Mouse (Mus musculus) myocyte (in vitro differentiated cells): ENCODE measurements at regions not wholly inside any gene's neighbourhood (a gene's known extent, or its start where the extent isn't known, plus 50 kb on each side); places are given as distances from the start of the nearest gene placed in this dataset.

Experiments
- H3K27me3 ChIP-seq: one replicate; pipeline ENCODE4 v1.6.1; 2011; ENCODE audit not compliant: control insufficient read depth, insufficient read depth, insufficient read length
- H3K36me3 ChIP-seq: one replicate; pipeline ENCODE4 v1.6.1; 2011; ENCODE audit not compliant: control insufficient read depth, insufficient read depth
- H3K4me2 ChIP-seq: one replicate; pipeline ENCODE4 v1.6.1; 2011; ENCODE audit warnings: low read depth, control low read depth
- H3K4me3 ChIP-seq: one replicate; pipeline ENCODE4 v1.5.1; 2011; ENCODE audit warnings: mild to moderate bottlenecking, control low read depth, moderate library complexity
- H3K79me2 ChIP-seq: one replicate; pipeline ENCODE4 v1.6.1; 2011; ENCODE audit not compliant: control insufficient read depth, insufficient read depth
- H3ac ChIP-seq: one replicate; pipeline ENCODE4 v1.6.1; 2011; ENCODE audit not compliant: control insufficient read depth, insufficient read length
- CEBPB ChIP-seq: IDR thresholded peaks from 2 replicates; pipeline ENCODE4 v1.6.1; 2011; ENCODE audit warnings: mild to moderate bottlenecking, moderate library complexity; ENCODE audit not compliant: poor library complexity, insufficient read depth, severe bottlenecking
- E2F4 ChIP-seq: IDR thresholded peaks from one replicate; pipeline ENCODE4 v1.6.1; 2011; ENCODE audit warnings: mild to moderate bottlenecking, control low read depth, moderate library complexity; ENCODE audit not compliant: insufficient read depth
- MAX ChIP-seq: IDR thresholded peaks from one replicate; pipeline ENCODE4 v1.6.1; 2011; ENCODE audit warnings: low read depth, mild to moderate bottlenecking, control low read depth
- MYOD1 ChIP-seq, 3 experiments: IDR thresholded peaks; one replicate each; pipeline ENCODE4 v1.6.1; 2011; ENCODE audit warnings: control low read depth in 2 of 3, low read depth in 2 of 3, mild to moderate bottlenecking in 2 of 3, moderate library complexity in 1 of 3; ENCODE audit not compliant: insufficient read length in 2 of 3, control insufficient read depth in 1 of 3
- MYOG ChIP-seq, 3 experiments: IDR thresholded peaks; one replicate each; pipeline ENCODE4 v1.6.1; 2011; ENCODE audit warnings: control low read depth in 2 of 3, low read depth in 2 of 3, mild to moderate bottlenecking in 2 of 3; ENCODE audit not compliant: insufficient read length in 2 of 3, control insufficient read depth in 1 of 3, insufficient read depth in 1 of 3
- POLR2A ChIP-seq: IDR thresholded peaks from one replicate; pipeline ENCODE4 v1.6.1; 2011; ENCODE audit warnings: low read depth, mild to moderate bottlenecking, control low read depth, moderate library complexity; ENCODE audit not compliant: insufficient read length
- POLR2AphosphoS2 ChIP-seq: IDR thresholded peaks from one replicate; pipeline ENCODE4 v1.6.1; 2011; ENCODE audit warnings: low read depth, control low read depth; ENCODE audit not compliant: insufficient read length
- REST ChIP-seq: IDR thresholded peaks from one replicate; pipeline ENCODE4 v1.6.1; 2011; ENCODE audit warnings: mild to moderate bottlenecking, control low read depth, moderate library complexity; ENCODE audit not compliant: insufficient read depth, insufficient read length
- SRF ChIP-seq: IDR thresholded peaks from one replicate; pipeline ENCODE4 v1.6.1; 2011; ENCODE audit warnings: low read depth; ENCODE audit not compliant: control insufficient read depth, insufficient read length
- TCF12 ChIP-seq: IDR thresholded peaks from one replicate; pipeline ENCODE4 v1.6.1; 2011; ENCODE audit warnings: mild to moderate bottlenecking, control low read depth; ENCODE audit not compliant: poor library complexity, insufficient read depth, severe bottlenecking
- TCF3 ChIP-seq: IDR thresholded peaks from one replicate; pipeline ENCODE4 v1.6.1; 2011; ENCODE audit warnings: low read depth, control low read depth; ENCODE audit not compliant: insufficient read length
- USF1 ChIP-seq: IDR thresholded peaks from one replicate; pipeline ENCODE4 v1.6.1; 2011; ENCODE audit warnings: low read depth, mild to moderate bottlenecking, control low read depth, moderate library complexity

DNA sequence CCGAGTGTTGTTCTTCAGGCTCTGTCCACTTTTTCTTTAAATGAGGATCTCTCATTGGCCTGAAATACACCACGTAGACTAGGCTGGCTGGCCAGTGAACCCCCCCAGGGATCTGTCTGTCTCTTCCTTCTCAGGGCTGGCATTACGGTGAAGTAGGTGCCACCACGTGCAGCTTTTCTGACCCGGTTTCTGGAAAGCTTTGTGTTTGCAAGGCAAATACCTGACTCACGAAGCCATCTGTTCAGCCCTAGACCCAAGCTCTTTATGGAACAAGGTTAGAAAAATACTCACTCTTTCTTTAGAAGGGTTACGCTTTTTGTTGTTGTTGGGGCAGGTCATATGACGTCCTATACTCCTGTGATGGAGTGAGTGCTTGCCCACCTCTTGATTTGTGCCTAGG, 133.3 kb upstream of the Ptprt start:
- TF ChIP-seq E2F4 (no peak), REST (no peak), POLR2A (no peak), MYOD1 (IDR thresholded peaks at IDR 0.05; ENCODE audit: control insufficient read depth in 1 of 3, insufficient read length in 2 of 3, low read depth in 2 of 3) (no peak), SRF (no peak), TCF3 (no peak), USF1 (no peak), POLR2AphosphoS2 (no peak), TCF12 (no peak), MYOG (IDR thresholded peaks at IDR 0.05; ENCODE audit: control insufficient read depth in 1 of 3, insufficient read depth in 1 of 3, insufficient read length in 2 of 3, low read depth in 2 of 3) (no peak), CEBPB (no peak), MAX (no peak)
- Histone ChIP-seq H3K79me2 (no peaks in the 10 kb centered on the region), H3ac (no peak overlapping the region)

GRCm38 (mm10) chr2:162791374-162792098, 130.6 kb upstream of the Ptprt start:
- H3K79me2 ChIP-seq: no peaks in the 10 kb centered on the region
- no peaks in the 10 kb centered on the region for H3K36me3 ChIP-seq
- H3ac ChIP-seq: no peak overlapping the region
- no peak overlapping the region for H3K4me3 ChIP-seq
- peak overlapping the region; percentile 50 for H3K4me2 ChIP-seq
- no peaks in the 10 kb centered on the region for H3K27me3 ChIP-seq
- TF ChIP-seq MYOD1 (IDR thresholded peaks at IDR 0.05; ENCODE audit: control insufficient read depth in 1 of 3, insufficient read length in 2 of 3, low read depth in 2 of 3) (peak in 1 of 3 experiments; percentile 12), CEBPB (no peak), MYOG (IDR thresholded peaks at IDR 0.05; ENCODE audit: control insufficient read depth in 1 of 3, insufficient read depth in 1 of 3, insufficient read length in 2 of 3, low read depth in 2 of 3) (peak in 1 of 3 experiments; percentile 36), MAX (no peak), TCF12 (no peak)

More for the DNA sequence above, 133.3 kb upstream of the Ptprt start:
- H3K4me2 ChIP-seq: no peak overlapping the region
- no peaks in the 10 kb centered on the region for H3K27me3 ChIP-seq
- no peaks in the 10 kb centered on the region for H3K36me3 ChIP-seq
- no peak overlapping the region for H3K4me3 ChIP-seq

DNA sequence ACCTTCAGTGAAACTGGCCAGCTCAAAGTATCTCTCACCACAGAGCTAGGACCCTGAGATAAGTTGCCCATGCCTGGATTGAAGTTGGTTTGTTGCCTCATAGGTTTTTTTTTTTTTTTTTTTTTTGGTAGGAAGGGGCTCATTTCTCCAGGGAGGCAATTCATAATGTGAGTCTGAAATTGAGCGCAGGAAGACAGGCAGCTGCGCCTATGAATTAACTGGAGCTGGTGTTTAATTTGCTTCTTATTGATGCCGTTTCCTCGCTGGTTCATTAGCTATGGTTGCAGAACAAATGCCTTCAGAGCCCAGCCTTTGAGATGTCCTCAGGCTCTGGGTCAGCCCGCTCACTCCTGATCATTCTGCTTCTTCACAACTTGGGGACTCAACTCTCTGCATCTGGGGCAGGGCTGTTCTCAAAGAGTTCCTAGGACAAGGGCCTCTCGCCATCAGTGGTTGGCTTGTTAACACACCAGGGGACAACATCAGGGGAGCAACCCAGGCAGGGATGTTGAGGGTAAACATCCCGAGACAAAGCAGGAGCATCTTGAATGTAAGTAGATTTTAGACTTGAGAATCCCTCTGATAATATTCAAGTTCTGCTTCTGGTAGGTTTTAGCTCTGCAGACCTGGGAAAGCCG, 123.3 kb upstream of the Ptprt start:
- TF ChIP-seq USF1: no peak
- TF ChIP-seq E2F4: no peak
- TF ChIP-seq MAX: no peak
- TF ChIP-seq TCF3: no peak
- TF ChIP-seq POLR2A: no peak
- TF ChIP-seq POLR2AphosphoS2: no peak
- no peak for TF ChIP-seq TCF12
- TF ChIP-seq MYOG (IDR thresholded peaks at IDR 0.05; ENCODE audit: control insufficient read depth in 1 of 3, insufficient read depth in 1 of 3, insufficient read length in 2 of 3, low read depth in 2 of 3): no peak
- TF ChIP-seq REST: no peak
- TF ChIP-seq CEBPB: no peak
- H3K27me3 ChIP-seq: no peaks in the 10 kb centered on the region
- no peak overlapping the region for H3K4me3 ChIP-seq
- H3ac ChIP-seq: no peak overlapping the region
- H3K36me3 ChIP-seq: no peaks in the 10 kb centered on the region
- no peaks in the 10 kb centered on the region for H3K79me2 ChIP-seq
- no peak overlapping the region for H3K4me2 ChIP-seq

DNA sequence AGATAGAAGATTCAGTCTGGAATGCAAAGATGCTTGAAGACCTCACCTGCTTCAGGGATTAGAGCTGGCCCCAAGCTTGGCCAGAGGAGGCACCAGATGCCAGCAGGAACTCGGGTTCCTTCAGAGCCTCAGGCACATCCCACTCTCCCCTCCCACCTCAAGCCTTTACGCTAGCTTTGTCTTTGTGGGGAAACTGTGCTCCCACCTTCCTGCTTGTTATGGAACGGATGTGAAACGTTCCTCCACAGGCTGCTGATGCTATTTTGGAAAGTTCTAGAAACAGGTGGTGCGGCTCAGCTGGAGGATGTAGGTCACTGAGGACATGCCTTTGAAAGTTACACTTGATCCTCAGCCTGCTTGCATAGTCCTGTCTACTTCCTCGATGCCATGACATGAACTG, 120.7 kb upstream of the Ptprt start:
- Histone ChIP-seq H3K4me2 (no peak overlapping the region), H3K4me3 (no peak overlapping the region)
- TF ChIP-seq TCF3: no peak
- no peak for TF ChIP-seq REST
- TF ChIP-seq MYOG (IDR thresholded peaks at IDR 0.05; ENCODE audit: control insufficient read depth in 1 of 3, insufficient read depth in 1 of 3, insufficient read length in 2 of 3, low read depth in 2 of 3): no peak

GRCm38 (mm10) chr2:162776542-162776941, 115.6 kb upstream of the Ptprt start:
- no peak overlapping the region for H3K4me2 ChIP-seq
- no peak for TF ChIP-seq POLR2AphosphoS2
- no peak for TF ChIP-seq POLR2A
- no peak for TF ChIP-seq MYOG (IDR thresholded peaks at IDR 0.05; ENCODE audit: control insufficient read depth in 1 of 3, insufficient read depth in 1 of 3, insufficient read length in 2 of 3, low read depth in 2 of 3)
- TF ChIP-seq USF1: no peak
- no peak for TF ChIP-seq E2F4
- no peak for TF ChIP-seq REST
- no peak for TF ChIP-seq TCF12
- TF ChIP-seq SRF: no peak
- no peak for TF ChIP-seq MAX
- no peak for TF ChIP-seq MYOD1 (IDR thresholded peaks at IDR 0.05; ENCODE audit: control insufficient read depth in 1 of 3, insufficient read length in 2 of 3, low read depth in 2 of 3)
- TF ChIP-seq CEBPB: no peak
- no peak for TF ChIP-seq TCF3
- H3K79me2 ChIP-seq: no peaks in the 10 kb centered on the region
- H3K4me3 ChIP-seq: no peak overlapping the region
- no peaks in the 10 kb centered on the region for H3K27me3 ChIP-seq
- H3ac ChIP-seq: no peak overlapping the region
- H3K36me3 ChIP-seq: no peaks in the 10 kb centered on the region

More for the DNA sequence above, 120.7 kb upstream of the Ptprt start:
- no peaks in the 10 kb centered on the region for H3K36me3 ChIP-seq
- H3K27me3 ChIP-seq: no peaks in the 10 kb centered on the region
- no peak overlapping the region for H3ac ChIP-seq
- no peaks in the 10 kb centered on the region for H3K79me2 ChIP-seq
